Mouse (Mus musculus) midbrain, embryonic 16.5 days (tissue): Measurements from ENCODE around the gene Ulk4. TPM values are rescaled to one million over a fixed set of nuclear protein-coding genes. Genes with fewer than 3 reads are reported as not detected.

Experiments used
- ATAC-seq: fragments of 200-750 bp; cut with Nextera tagmentation; 2 replicates; pipeline ENCODE4 v1.8.0; 2017; ENCODE audit warnings: moderate TSS enrichment
- H3K27ac ChIP-seq: fragments of 300-500 bp; sonication (generic); 2 replicates; pipeline ENCODE4 v1.5.1; 2014; ENCODE audit warnings: mild to moderate bottlenecking, low read length, mixed read lengths
- H3K27me3 ChIP-seq: fragments of 300-500 bp; sonication (generic); 2 replicates; pipeline ENCODE4 v1.6.1; 2014; ENCODE audit warnings: low read depth, low read length, mixed read lengths; ENCODE audit not compliant: control insufficient read depth, insufficient read depth
- H3K36me3 ChIP-seq: fragments of 300-500 bp; sonication (generic); 2 replicates; pipeline ENCODE4 v1.6.1; 2014; ENCODE audit warnings: mild to moderate bottlenecking, low read length, moderate library complexity, mixed read lengths; ENCODE audit not compliant: control insufficient read depth, insufficient read depth
- H3K4me1 ChIP-seq: fragments of 300-500 bp; sonication (generic); 2 replicates; pipeline ENCODE4 v1.6.1; 2014; ENCODE audit warnings: mild to moderate bottlenecking, low read length, mixed read lengths; ENCODE audit not compliant: control insufficient read depth, insufficient read depth
- H3K4me2 ChIP-seq: fragments of 300-500 bp; sonication (generic); 2 replicates; pipeline ENCODE4 v1.6.1; 2014; ENCODE audit warnings: mild to moderate bottlenecking, low read length, mixed read lengths
- H3K4me3 ChIP-seq: fragments of 300-500 bp; sonication (generic); 2 replicates; pipeline ENCODE4 v1.5.1; 2014; ENCODE audit warnings: low read depth, mild to moderate bottlenecking, low read length, moderate library complexity, mixed read lengths
- H3K9ac ChIP-seq: fragments of 300-500 bp; sonication (generic); 2 replicates; pipeline ENCODE4 v1.6.1; 2014; ENCODE audit warnings: low read depth, low read length, mixed read lengths
- H3K9me3 ChIP-seq: fragments of 300-500 bp; sonication (generic); replicated peaks from 2 replicates; pipeline ENCODE4 v1.6.1; 2014; ENCODE audit warnings: mild to moderate bottlenecking, low read length, mixed read lengths; ENCODE audit not compliant: control insufficient read depth, poor library complexity, severe bottlenecking
- WGBS: fragments of 180-500 bp; shearing (Covaris S2); extraction: QIAGEN DNeasy Blood & Tissue Kit; methylation state at CpG from one replicate; pipeline ENCODE4 v1.1.7; 2014; 5-methylcytosine and 5-hydroxymethylcytosine counted together
- polyA plus RNA-seq: library from polyadenylated mRNA; unstranded; fragments of >200 nt; fragmentation: Nextera tagmentation; extraction: Ambion mirVana; gene quantifications from 2 replicates; pipeline ENCODE4 v1.2.1, GENCODE M21; 2015

Ulk4 gene
- polyA plus RNA-seq, 1 experiment from 2014 or later: 112 TPM

DNA sequence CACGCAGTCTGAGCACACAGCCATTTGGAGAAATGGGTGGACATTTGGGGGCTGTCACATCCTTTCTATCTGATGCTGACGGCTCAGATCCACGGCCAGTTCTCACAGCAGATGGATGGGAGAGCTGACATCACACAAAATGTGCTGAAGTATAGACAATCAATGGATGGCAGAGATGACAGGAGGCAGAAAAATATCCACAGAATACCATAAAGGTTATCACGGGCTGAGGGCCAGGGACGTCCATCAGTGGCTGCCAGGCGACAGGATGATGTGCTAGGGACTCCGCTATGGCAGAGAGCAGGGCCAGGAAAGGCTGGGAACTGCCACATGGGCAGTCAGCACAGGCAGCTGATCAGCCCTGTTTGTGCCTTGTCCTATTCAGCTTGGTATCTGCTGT lies 112.4 kb downstream of the Ulk4 start:
- H3K27me3 ChIP-seq: no peaks in the 10 kb centered on the region
- no peak overlapping the region for H3K4me2 ChIP-seq
- H3K9me3 ChIP-seq: no peaks in the 10 kb centered on the region; the same call in 1 of the 2 replicates
- H3K27ac ChIP-seq: peak overlapping the region; percentile 34; the same call in 1 of the 2 replicates
- no peak overlapping the region for H3K9ac ChIP-seq
- WGBS: 78% methylated on average over 7 of the region's 7 CpGs
- no peaks in the 10 kb centered on the region for H3K4me1 ChIP-seq
- no peak for ATAC-seq
- H3K4me3 ChIP-seq: no peak overlapping the region
- H3K36me3 ChIP-seq: no peaks in the 10 kb centered on the region

DNA sequence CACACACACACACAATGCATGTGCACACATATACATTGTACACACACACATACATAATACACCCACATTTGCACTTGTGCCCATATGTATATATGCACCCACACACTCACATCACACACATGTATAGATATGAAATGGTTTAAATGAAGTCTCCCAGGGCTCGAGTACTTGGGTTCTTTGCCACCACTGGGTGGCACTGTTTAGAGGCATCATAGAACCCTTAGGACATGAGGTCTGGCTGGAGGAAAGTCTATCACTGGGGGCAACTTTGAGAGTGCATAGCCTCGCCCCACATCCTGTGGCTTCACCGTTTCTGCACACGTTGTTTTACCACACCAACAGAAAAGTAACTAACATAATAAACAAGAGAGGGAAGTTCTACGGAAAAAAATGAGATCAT lies 114.2 kb downstream of the Ulk4 start:
- no peaks in the 10 kb centered on the region for H3K4me1 ChIP-seq
- ATAC-seq: no peak
- WGBS: 60% methylated on average over 5 of the region's 5 CpGs
- no peak overlapping the region for H3K4me3 ChIP-seq
- H3K9ac ChIP-seq: no peak overlapping the region
- H3K4me2 ChIP-seq: no peak overlapping the region
- no peaks in the 10 kb centered on the region for H3K36me3 ChIP-seq
- H3K27me3 ChIP-seq: no peaks in the 10 kb centered on the region
- no peak overlapping the region for H3K27ac ChIP-seq
- no peaks in the 10 kb centered on the region; the same call in 1 of the 2 replicates for H3K9me3 ChIP-seq

GRCm38 (mm10) chr9:121161818-121162565 lies 115.0 kb downstream of the Ulk4 start:
- Histone ChIP-seq H3K9me3 (no peaks in the 10 kb centered on the region; the same call in 1 of the 2 replicates), H3K4me3 (no peak overlapping the region), H3K27ac (no peak overlapping the region), H3K4me2 (no peak overlapping the region), H3K36me3 (no peaks in the 10 kb centered on the region), H3K27me3 (no peaks in the 10 kb centered on the region), H3K4me1 (no peaks in the 10 kb centered on the region), H3K9ac (no peak overlapping the region)
- 93% methylated on average over 12 of the region's 12 CpGs for WGBS
- no peak for ATAC-seq

DNA sequence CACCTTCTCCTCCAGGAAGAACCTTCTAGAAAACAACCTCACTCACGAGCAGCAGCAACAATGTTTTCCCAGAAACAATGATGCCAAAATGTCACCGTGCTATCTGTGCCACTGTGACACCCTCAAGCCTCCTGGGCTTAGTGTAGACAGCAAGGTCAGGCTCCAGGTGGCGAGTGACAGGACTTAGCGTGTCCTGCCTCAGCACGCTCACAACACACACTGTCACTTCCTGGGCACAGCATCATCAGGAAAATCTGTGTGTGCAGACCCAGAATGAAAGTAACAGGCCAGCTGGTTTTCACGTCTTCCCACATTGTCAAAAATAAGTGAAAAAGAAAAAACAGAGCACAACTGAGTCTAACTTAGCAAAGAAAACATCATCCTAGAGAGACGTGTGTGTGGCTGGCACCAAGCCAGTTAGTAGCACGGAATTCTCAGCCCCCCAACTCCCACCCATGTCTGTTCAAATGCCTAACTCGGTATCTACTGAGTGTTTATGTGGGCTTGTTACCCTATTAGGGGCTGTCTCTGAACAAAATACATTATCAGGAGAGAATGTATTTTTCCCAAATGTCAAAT lies 120.7 kb downstream of the Ulk4 start:
- H3K27me3 ChIP-seq: no peaks in the 10 kb centered on the region
- no peak overlapping the region for H3K9ac ChIP-seq
- no peaks in the 10 kb centered on the region for H3K9me3 ChIP-seq
- no peaks in the 10 kb centered on the region for H3K4me1 ChIP-seq
- no peaks in the 10 kb centered on the region for H3K36me3 ChIP-seq
- no peak for ATAC-seq
- H3K27ac ChIP-seq: no peak overlapping the region
- 82% methylated on average over 9 of the region's 9 CpGs for WGBS
- no peak overlapping the region for H3K4me2 ChIP-seq
- H3K4me3 ChIP-seq: no peak overlapping the region

DNA sequence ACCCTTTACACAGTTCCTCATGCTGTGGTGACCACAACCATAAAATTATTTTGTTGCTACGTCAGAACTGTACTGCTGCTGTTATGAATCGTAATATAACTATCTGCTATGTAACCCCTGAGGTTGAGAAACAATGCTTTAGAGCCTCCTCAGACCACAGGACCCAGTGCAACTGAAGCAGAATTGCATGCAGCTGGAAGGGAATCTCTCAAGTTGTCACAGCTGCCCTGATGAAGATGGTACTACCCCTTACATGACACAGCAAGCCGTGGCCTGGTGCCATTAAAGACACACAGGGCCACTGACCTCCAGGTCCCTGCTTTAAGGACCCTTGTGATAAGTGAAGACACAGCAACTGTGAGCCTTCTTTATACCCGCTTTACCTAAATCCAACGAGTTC lies 123.7 kb downstream of the Ulk4 start:
- Histone ChIP-seq H3K36me3 (no peaks in the 10 kb centered on the region), H3K27ac (no peak overlapping the region), H3K9ac (no peak overlapping the region), H3K4me2 (no peak overlapping the region), H3K4me1 (peaks cover 6% of the 10 kb centered on the region; the same call in 1 of the 2 replicates), H3K4me3 (no peak overlapping the region), H3K27me3 (no peaks in the 10 kb centered on the region), H3K9me3 (no peaks in the 10 kb centered on the region)
- ATAC-seq: no peak
- 96% methylated on average over 5 of the region's 5 CpGs for WGBS

- Histone ChIP-seq H3K4me3 (no peak overlapping the region), H3K4me2 (no peak overlapping the region), H3K27ac (no peak overlapping the region), H3K36me3 (no peaks in the 10 kb centered on the region), H3K27me3 (no peaks in the 10 kb centered on the region), H3K9me3 (no peaks in the 10 kb centered on the region), H3K4me1 (peaks cover 6% of the 10 kb centered on the region; the same call in 1 of the 2 replicates), H3K9ac (0 out of 2 replicates have a peak overlapping the region, but pooled peaks have one; percentile 26)
- no peak for ATAC-seq
- WGBS: 22% methylated on average over 3 of the region's 3 CpGs
These were observed 128.4 kb downstream of the Ulk4 start for GRCm38 (mm10) chr9:121148602-121149001.

GRCm38 (mm10) chr9:121143208-121143607 lies 133.8 kb downstream of the Ulk4 start:
- Histone ChIP-seq H3K4me3 (no peak overlapping the region), H3K27me3 (no peaks in the 10 kb centered on the region), H3K4me1 (no peaks in the 10 kb centered on the region), H3K4me2 (no peak overlapping the region), H3K36me3 (no peaks in the 10 kb centered on the region), H3K27ac (no peak overlapping the region), H3K9ac (no peak overlapping the region), H3K9me3 (no peaks in the 10 kb centered on the region)
- no peak for ATAC-seq
- 87% methylated on average over 6 of the region's 6 CpGs for WGBS

GRCm38 (mm10) chr9:121132549-121132948 lies 144.4 kb downstream of the Ulk4 start:
- H3K9ac ChIP-seq: no peak overlapping the region
- no peaks in the 10 kb centered on the region for H3K4me1 ChIP-seq
- H3K27ac ChIP-seq: no peak overlapping the region
- no peaks in the 10 kb centered on the region for H3K27me3 ChIP-seq
- WGBS: 78% methylated on average over 6 of the region's 6 CpGs
- no peaks in the 10 kb centered on the region for H3K9me3 ChIP-seq
- H3K4me3 ChIP-seq: no peak overlapping the region
- H3K4me2 ChIP-seq: no peak overlapping the region
- H3K36me3 ChIP-seq: no peaks in the 10 kb centered on the region
- no peak for ATAC-seq

- Histone ChIP-seq H3K27me3 (no peaks in the 10 kb centered on the region), H3K36me3 (no peaks in the 10 kb centered on the region), H3K4me2 (no peak overlapping the region), H3K4me3 (no peak overlapping the region), H3K9ac (no peak overlapping the region), H3K9me3 (no peaks in the 10 kb centered on the region), H3K27ac (no peak overlapping the region), H3K4me1 (0 out of 2 replicates have a peak, but pooled peaks cover 2% of the 10 kb centered on the region)
- WGBS: 72% methylated on average over 2 of the region's 2 CpGs
- ATAC-seq: no peak
These were observed 147.5 kb downstream of the Ulk4 start for GRCm38 (mm10) chr9:121129533-121129932.
